Mouse (Mus musculus) embryonic facial prominence, embryonic 14.5 days (tissue): ENCODE measurements around the gene Shank2. TPM values are rescaled to one million over a fixed set of nuclear protein-coding genes. Genes with fewer than 3 reads are reported as not detected.
A peak's percentile ranks its signal among the peaks of the same experiment; 100 is the strongest.

ENCODE experiments used
- ATAC-seq: fragments of 200-750 bp; cut with Nextera tagmentation; 2 replicates; pipeline ENCODE4 v1.8.0; 2017; ENCODE audit warnings: low read depth, moderate number of reproducible peaks, moderate TSS enrichment
- DNase-seq: peaks from one replicate; pipeline ENCODE4 v3.0.0-alpha.2; 2015; ENCODE audit warnings: low spot score
- H3K27ac ChIP-seq: fragments of 300-500 bp; sonication (generic); replicated peaks from 2 replicates; pipeline ENCODE4 v1.5.1; 2014; ENCODE audit warnings: low read depth, mild to moderate bottlenecking, low read length, moderate library complexity
- H3K27me3 ChIP-seq: fragments of 300-500 bp; sonication (generic); replicated peaks from 2 replicates; pipeline ENCODE4 v1.6.1; 2014; ENCODE audit warnings: low read length; ENCODE audit not compliant: control insufficient read depth, insufficient read depth
- H3K36me3 ChIP-seq: fragments of 300-500 bp; sonication (generic); 2 replicates; pipeline ENCODE4 v1.6.1; 2014; ENCODE audit warnings: low read length, mixed read lengths; ENCODE audit not compliant: control insufficient read depth, insufficient read depth
- H3K4me1 ChIP-seq: fragments of 300-500 bp; sonication (generic); 2 replicates; pipeline ENCODE4 v1.6.1; 2014; ENCODE audit warnings: antibody characterized with exemption, low read length; ENCODE audit not compliant: control insufficient read depth, insufficient read depth
- H3K4me2 ChIP-seq: fragments of 300-500 bp; sonication (generic); 2 replicates; pipeline ENCODE4 v1.6.1; 2014; ENCODE audit warnings: low read depth, mild to moderate bottlenecking, low read length, moderate library complexity, mixed read lengths
- H3K4me3 ChIP-seq: fragments of 300-500 bp; sonication (generic); 2 replicates; pipeline ENCODE4 v1.5.1; 2014; ENCODE audit warnings: low read depth, mild to moderate bottlenecking, low read length
- H3K9ac ChIP-seq: fragments of 300-500 bp; sonication (generic); 2 replicates; pipeline ENCODE4 v1.6.1; 2014; ENCODE audit warnings: low read depth, mild to moderate bottlenecking, low read length, moderate library complexity, mixed read lengths
- H3K9me3 ChIP-seq: fragments of 300-500 bp; sonication (generic); 2 replicates; pipeline ENCODE4 v1.6.1; 2016; ENCODE audit warnings: low read length; ENCODE audit not compliant: control insufficient read depth
- WGBS: fragments of 180-500 bp; shearing (Covaris S2); extraction: QIAGEN DNeasy Blood & Tissue Kit; methylation state at CpG from one replicate; pipeline ENCODE4 v1.1.7; 2014; 5-methylcytosine and 5-hydroxymethylcytosine counted together
- polyA plus RNA-seq: library from polyadenylated mRNA; unstranded; fragments of >200 nt; fragmentation: Nextera tagmentation; extraction: Ambion mirVana; gene quantifications from 2 replicates; pipeline ENCODE4 v1.2.1, GENCODE M21; 2014

Shank2 gene
- polyA plus RNA-seq, 1 experiment from 2014 or later, result 0.72 TPM

- Histone ChIP-seq H3K4me2 (no peak overlapping the region), H3K4me3 (no peak overlapping the region), H3K9me3 (no peaks in the 10 kb centered on the region), H3K4me1 (no peaks in the 10 kb centered on the region), H3K9ac (no peak overlapping the region), H3K27ac (no peak overlapping the region), H3K36me3 (no peaks in the 10 kb centered on the region), H3K27me3 (no peaks in the 10 kb centered on the region)
- DNase-seq (no peak), ATAC-seq (no peak)
- WGBS, result 38% methylated on average over 2 of the region's 2 CpGs
Observed at GRCm38 (mm10) chr7:144248686-144249422, 247.1 kb downstream of the Shank2 start.

GRCm38 (mm10) chr7:144250791-144251190 lies 249.1 kb downstream of the Shank2 start:
- WGBS, result 82% methylated on average over 4 of the region's 4 CpGs
- Histone ChIP-seq H3K4me1 (no peaks in the 10 kb centered on the region), H3K36me3 (no peaks in the 10 kb centered on the region), H3K9ac (no peak overlapping the region), H3K27me3 (no peaks in the 10 kb centered on the region), H3K27ac (no peak overlapping the region), H3K4me3 (no peak overlapping the region), H3K4me2 (no peak overlapping the region), H3K9me3 (no peaks in the 10 kb centered on the region)
- no peak for DNase-seq
- ATAC-seq, result no peak

- Histone ChIP-seq H3K4me2 (no peak overlapping the region), H3K27ac (no peak overlapping the region), H3K4me3 (no peak overlapping the region), H3K36me3 (no peaks in the 10 kb centered on the region), H3K9ac (no peak overlapping the region), H3K4me1 (no peaks in the 10 kb centered on the region), H3K27me3 (no peaks in the 10 kb centered on the region), H3K9me3 (no peaks in the 10 kb centered on the region)
- DNase-seq (no peak), ATAC-seq (no peak)
- WGBS, result 49% methylated on average over 6 of the region's 6 CpGs
Observed at GRCm38 (mm10) chr7:144251250-144251649, 249.5 kb downstream of the Shank2 start.

- 25% methylated on average over 8 of the region's 8 CpGs for WGBS
- H3K9ac ChIP-seq, result no peak overlapping the region
- no peak overlapping the region for H3K4me3 ChIP-seq
- no peaks in the 10 kb centered on the region for H3K27me3 ChIP-seq
- no peak overlapping the region for H3K27ac ChIP-seq
- no peaks in the 10 kb centered on the region for H3K4me1 ChIP-seq
- no peaks in the 10 kb centered on the region for H3K36me3 ChIP-seq
- H3K4me2 ChIP-seq, result 0 out of 2 replicates have a peak overlapping the region, but pooled peaks have one; percentile 6
- no peaks in the 10 kb centered on the region for H3K9me3 ChIP-seq
- ATAC-seq (peak; percentile 62; the same call in 1 of the 2 replicates), DNase-seq (peak; percentile 45)
Observed at GRCm38 (mm10) chr7:144254674-144255246, 253.0 kb downstream of the Shank2 start.

- WGBS, result 71% methylated on average over 7 of the region's 7 CpGs
- H3K4me2 ChIP-seq, result no peak overlapping the region
Observed at GRCm38 (mm10) chr7:144257821-144258220, 256.1 kb downstream of the Shank2 start.

GRCm38 (mm10) chr7:144258332-144258731 lies 256.6 kb downstream of the Shank2 start:
- Histone ChIP-seq H3K4me2 (no peak overlapping the region), H3K27me3 (no peaks in the 10 kb centered on the region), H3K9me3 (no peaks in the 10 kb centered on the region), H3K9ac (no peak overlapping the region), H3K4me1 (no peaks in the 10 kb centered on the region), H3K4me3 (no peak overlapping the region), H3K36me3 (no peaks in the 10 kb centered on the region), H3K27ac (no peak overlapping the region)
- 48% methylated on average over 4 of the region's 4 CpGs for WGBS
- no peak for ATAC-seq
- no peak for DNase-seq

More at GRCm38 (mm10) chr7:144257821-144258220, 256.1 kb downstream of the Shank2 start:
- Histone ChIP-seq H3K27me3 (no peaks in the 10 kb centered on the region), H3K4me1 (no peaks in the 10 kb centered on the region), H3K9ac (no peak overlapping the region), H3K4me3 (no peak overlapping the region), H3K36me3 (no peaks in the 10 kb centered on the region), H3K9me3 (no peaks in the 10 kb centered on the region), H3K27ac (no peak overlapping the region)
- DNase-seq (no peak), ATAC-seq (no peak)

GRCm38 (mm10) chr7:144262666-144263065 lies 260.9 kb downstream of the Shank2 start:
- no peak overlapping the region for H3K4me2 ChIP-seq
- no peak overlapping the region for H3K9ac ChIP-seq
- no peak overlapping the region for H3K4me3 ChIP-seq
- ATAC-seq (no peak), DNase-seq (no peak)
- H3K36me3 ChIP-seq, result no peaks in the 10 kb centered on the region
- H3K9me3 ChIP-seq, result no peaks in the 10 kb centered on the region
- WGBS, result 72% methylated on average over 6 of the region's 6 CpGs
- H3K27me3 ChIP-seq, result no peaks in the 10 kb centered on the region
- no peaks in the 10 kb centered on the region for H3K4me1 ChIP-seq
- H3K27ac ChIP-seq, result no peak overlapping the region

- Histone ChIP-seq H3K27ac (no peak overlapping the region), H3K4me2 (no peak overlapping the region), H3K4me3 (no peak overlapping the region), H3K27me3 (no peaks in the 10 kb centered on the region), H3K9ac (no peak overlapping the region), H3K4me1 (no peaks in the 10 kb centered on the region), H3K36me3 (no peaks in the 10 kb centered on the region), H3K9me3 (no peaks in the 10 kb centered on the region)
- ATAC-seq, result no peak
- DNase-seq, result no peak
- 67% methylated on average over 7 of the region's 7 CpGs for WGBS
Observed at GRCm38 (mm10) chr7:144266745-144267144, 265.0 kb downstream of the Shank2 start.

- Histone ChIP-seq H3K27me3 (no peaks in the 10 kb centered on the region), H3K9ac (no peak overlapping the region), H3K9me3 (no peaks in the 10 kb centered on the region), H3K36me3 (no peaks in the 10 kb centered on the region), H3K4me2 (no peak overlapping the region), H3K4me1 (no peaks in the 10 kb centered on the region), H3K4me3 (no peak overlapping the region), H3K27ac (no peak overlapping the region)
- ATAC-seq (no peak), DNase-seq (no peak)
- WGBS, result 84% methylated on average over 7 of the region's 7 CpGs
Observed at GRCm38 (mm10) chr7:144268329-144268728, 266.6 kb downstream of the Shank2 start.
